Mouse (Mus musculus) MEL (cell line): Measurements from ENCODE around the gene Ggcx. TPM values are rescaled to one million over a fixed set of nuclear protein-coding genes. Genes with fewer than 3 reads are reported as not detected.
A peak's percentile ranks its signal among the peaks of the same experiment; 100 is the strongest.

Source experiments
- DNase-seq: peaks from one replicate; pipeline ENCODE4 v3.0.0; 2011; ENCODE audit warnings: low read depth, low spot score
- H3K27ac ChIP-seq: 2 replicates; pipeline ENCODE4 v1.5.1; 2012; ENCODE audit warnings: low read depth, mild to moderate bottlenecking, control low read depth, low read length, moderate library complexity; ENCODE audit not compliant: control insufficient read depth
- H3K27me3 ChIP-seq, 2 experiments: fragments of 150-350 bp in 1 of 2; sonication (generic) in 1 of 2; 2 replicates each; pipeline ENCODE4 v1.6.1; 2012; ENCODE audit warnings: low read length in 2 of 2, mild to moderate bottlenecking in 2 of 2, improper control_type of control experiment in 1 of 2, moderate library complexity in 1 of 2; ENCODE audit not compliant: insufficient read depth in 2 of 2, control insufficient read depth in 1 of 2
- H3K36me3 ChIP-seq, 2 experiments: 2 replicates each; pipeline ENCODE4 v1.6.1; 2012 to 2014; ENCODE audit warnings: low read length in 2 of 2, improper control_type of control experiment in 1 of 2, inconsistent platforms in 1 of 2, mild to moderate bottlenecking in 1 of 2; ENCODE audit not compliant: insufficient read depth in 2 of 2, control insufficient read depth in 1 of 2
- H3K4me1 ChIP-seq, 2 experiments: fragments of 150-350 bp in 1 of 2; sonication (generic) in 1 of 2; 2 replicates each; pipeline ENCODE4 v1.6.1; 2012; ENCODE audit warnings: low read length in 2 of 2, improper control_type of control experiment in 1 of 2, mild to moderate bottlenecking in 1 of 2; ENCODE audit not compliant: insufficient read depth in 2 of 2, control insufficient read depth in 1 of 2
- H3K4me3 ChIP-seq, 2 experiments: fragments of 150-350 bp in 1 of 2; sonication (generic) in 1 of 2; 2 replicates each; pipeline ENCODE4 v1.5.1; 2012; ENCODE audit warnings: low read depth in 2 of 2, low read length in 2 of 2, mild to moderate bottlenecking in 2 of 2, moderate library complexity in 2 of 2, control low read depth in 1 of 2, improper control_type of control experiment in 1 of 2; ENCODE audit not compliant: control insufficient read depth in 1 of 2, insufficient read depth in 1 of 2
- H3K79me2 ChIP-seq: 2 replicates; pipeline ENCODE4 v1.6.1; 2012; ENCODE audit warnings: mild to moderate bottlenecking, low read length, moderate library complexity; ENCODE audit not compliant: control insufficient read depth, poor library complexity, insufficient read depth
- H3K9ac ChIP-seq: 2 replicates; pipeline ENCODE4 v1.6.1; 2012; ENCODE audit warnings: low read depth, mild to moderate bottlenecking, control low read depth, low read length, moderate library complexity; ENCODE audit not compliant: control insufficient read depth, poor library complexity, severe bottlenecking
- H3K9me3 ChIP-seq: fragments of 150-350 bp; sonication (generic); replicated peaks from 2 replicates; pipeline ENCODE4 v1.6.1; 2012; ENCODE audit warnings: mild to moderate bottlenecking, low read length, improper control_type of control experiment, moderate library complexity; ENCODE audit not compliant: insufficient read depth
- BHLHE40 ChIP-seq: IDR thresholded peaks from 2 replicates; pipeline ENCODE4 v1.6.1; 2012; ENCODE audit warnings: low read depth, mild to moderate bottlenecking, inconsistent platforms, low read length, improper control_type of control experiment, borderline replicate concordance
- CHD1 ChIP-seq: IDR thresholded peaks from 2 replicates; pipeline ENCODE4 v1.6.1; 2012; ENCODE audit warnings: low read depth, mild to moderate bottlenecking, inconsistent platforms, low read length, improper control_type of control experiment
- CHD2 ChIP-seq: IDR thresholded peaks from 2 replicates; pipeline ENCODE4 v1.6.1; 2011; ENCODE audit warnings: low read length, improper control_type of control experiment
- ELF1 ChIP-seq: IDR thresholded peaks from 2 replicates; pipeline ENCODE4 v1.6.1; 2014; ENCODE audit warnings: low read depth, mild to moderate bottlenecking, inconsistent platforms, low read length, improper control_type of control experiment, moderate library complexity
- ETS1 ChIP-seq: IDR thresholded peaks from 2 replicates; pipeline ENCODE4 v1.6.1; 2012; ENCODE audit warnings: low read depth, mild to moderate bottlenecking, inconsistent platforms, low read length, improper control_type of control experiment, moderate library complexity
- GATA1 ChIP-seq: IDR thresholded peaks from 2 replicates; pipeline ENCODE4 v1.6.1; 2011; ENCODE audit warnings: low read depth, low read length, improper control_type of control experiment
- MAX ChIP-seq: IDR thresholded peaks from 2 replicates; pipeline ENCODE4 v1.6.1; 2011; ENCODE audit warnings: low read length, improper control_type of control experiment
- NELFE ChIP-seq: IDR thresholded peaks from 2 replicates; pipeline ENCODE4 v1.6.1; 2011; ENCODE audit warnings: low read depth, low read length, improper control_type of control experiment
- NRF1 ChIP-seq: IDR thresholded peaks from 2 replicates; pipeline ENCODE4 v1.6.1; 2014; ENCODE audit warnings: low read depth, mild to moderate bottlenecking, inconsistent platforms, low read length, improper control_type of control experiment, moderate library complexity; ENCODE audit not compliant: poor library complexity, insufficient read depth, severe bottlenecking
- POLR2A ChIP-seq, 2 experiments: IDR thresholded peaks; 2 replicates each; pipeline ENCODE4 v1.6.1; 2011 to 2012; ENCODE audit warnings: low read length in 2 of 2, mild to moderate bottlenecking in 2 of 2, control low read depth in 1 of 2, improper control_type of control experiment in 1 of 2, low read depth in 1 of 2, moderate library complexity in 1 of 2; ENCODE audit not compliant: control insufficient read depth in 1 of 2, insufficient read depth in 1 of 2, poor library complexity in 1 of 2
- POLR2AphosphoS2 ChIP-seq: IDR thresholded peaks from 2 replicates; pipeline ENCODE4 v1.6.1; 2011; ENCODE audit warnings: low read length, improper control_type of control experiment
- POLR2AphosphoS5 ChIP-seq: IDR thresholded peaks from 2 replicates; pipeline ENCODE4 v1.6.1; 2012; ENCODE audit warnings: low read depth, borderline replicate concordance, mild to moderate bottlenecking, inconsistent platforms, low read length, moderate library complexity, mixed read lengths
- RCOR1 ChIP-seq: IDR thresholded peaks from 2 replicates; pipeline ENCODE4 v1.6.1; 2012; ENCODE audit warnings: low read depth, mild to moderate bottlenecking, inconsistent platforms, low read length, improper control_type of control experiment
- SMC3 ChIP-seq: IDR thresholded peaks from 2 replicates; pipeline ENCODE4 v1.6.1; 2011; ENCODE audit warnings: low read depth, low read length, improper control_type of control experiment
- TAL1 ChIP-seq: IDR thresholded peaks from 2 replicates; pipeline ENCODE4 v1.6.1; 2012; ENCODE audit warnings: mild to moderate bottlenecking, inconsistent platforms, low read length, moderate library complexity, mixed read lengths
- TBP ChIP-seq: IDR thresholded peaks from 2 replicates; pipeline ENCODE4 v1.8.0; 2011; ENCODE audit warnings: low read depth, low read length, improper control_type of control experiment
- UBTF ChIP-seq: IDR thresholded peaks from 2 replicates; pipeline ENCODE4 v1.6.1; 2012; ENCODE audit warnings: low read depth, mild to moderate bottlenecking, inconsistent platforms, low read length, improper control_type of control experiment, moderate library complexity, borderline replicate concordance; ENCODE audit not compliant: insufficient read depth
- USF1 ChIP-seq: IDR thresholded peaks from 2 replicates; pipeline ENCODE4 v1.6.1; 2014; ENCODE audit warnings: low read depth, mild to moderate bottlenecking, inconsistent platforms, low read length, improper control_type of control experiment, moderate library complexity
- polyA plus RNA-seq, 2 experiments: library from polyadenylated mRNA; stranded (reverse) in 1 of 2; unstranded in 1 of 2; fragments of >175 nt in 1 of 2; fragments of >200 nt in 1 of 2; gene quantifications; 2 replicates each; pipeline versions ENCODE4 v1.2.1 to v1.2.4; 2012; ENCODE audit warnings: low replicate concordance in 2 of 2, low read depth in 1 of 2; ENCODE audit not compliant: insufficient read length in 2 of 2, insufficient read depth in 1 of 2, missing spikeins in 1 of 2
- total RNA-seq: library from RNA; depleted of rRNA; stranded (reverse); fragments of 300-350 nt; gene quantifications from 2 replicates; pipeline ENCODE4 v1.2.3, GENCODE M21; 2012

Gene Ggcx
- total and polyA plus RNA-seq, 3 experiments, result 5.2 to 5.4 TPM; not detected in 1

- TF ChIP-seq NRF1 (no peak), CHD1 (no peak), SMC3 (no peak), POLR2AphosphoS5 (peak; percentile 86), ETS1 (no peak), USF1 (no peak), TAL1 (peak; percentile 96), GATA1 (peak; percentile 97), MAX (no peak), POLR2AphosphoS2 (no peak), BHLHE40 (no peak), TBP (peak; percentile 93), RCOR1 (no peak), ELF1 (no peak), POLR2A (IDR thresholded peaks at IDR 0.05; ENCODE audit: control insufficient read depth in 1 of 2, insufficient read depth in 1 of 2, low read depth in 1 of 2, low read length in 2 of 2, poor library complexity in 1 of 2) (peak in 1 of 2 experiments; percentile 75; a peak in 3 of 4 replicates)
- no peaks in the 10 kb centered on the region for H3K27me3 ChIP-seq
- peak overlapping the region; percentile 99 for H3K27ac ChIP-seq
- H3K9me3 ChIP-seq, result no peaks in the 10 kb centered on the region
- peaks cover 64% of the 10 kb centered on the region for H3K79me2 ChIP-seq
- H3K4me1 ChIP-seq, result peaks cover 15 to 60% of the 10 kb centered on the region in 2 experiments
- peaks cover 2 to 62% of the 10 kb centered on the region in 2 experiments; a peak in 3 of 4 replicates for H3K36me3 ChIP-seq
- H3K4me3 ChIP-seq, result peak overlapping the region; percentile 1 to 34
- DNase-seq, result peak; percentile 96
- peak overlapping the region; percentile 69 for H3K9ac ChIP-seq
Measured at GRCm38 (mm10) chr6:72383952-72384351, 30.2 kb upstream of the Ggcx start.

GRCm38 (mm10) chr6:72385258-72385657 is 28.9 kb upstream of the Ggcx start:
- Histone ChIP-seq H3K27me3 (no peaks in the 10 kb centered on the region), H3K9ac (peak overlapping the region; percentile 78), H3K36me3 (peaks cover 2 to 66% of the 10 kb centered on the region in 2 experiments; a peak in 3 of 4 replicates), H3K79me2 (peaks cover 60% of the 10 kb centered on the region), H3K4me3 (peak overlapping the region; percentile 49 to 51), H3K4me1 (peaks cover 15 to 64% of the 10 kb centered on the region in 2 experiments), H3K27ac (peak overlapping the region; percentile 99), H3K9me3 (no peaks in the 10 kb centered on the region)
- TF ChIP-seq POLR2A (IDR thresholded peaks at IDR 0.05; ENCODE audit: control insufficient read depth in 1 of 2, insufficient read depth in 1 of 2, low read depth in 1 of 2, low read length in 2 of 2, poor library complexity in 1 of 2) (peak; percentile 33 to 71; a peak in 2 of 4 replicates), POLR2AphosphoS5 (0 out of 2 replicates have a peak, but pooled peaks have one; percentile 43), TBP (peak; percentile 49; the same call in 1 of the 2 replicates), CHD2 (no peak), UBTF (no peak), NELFE (no peak), GATA1 (peak; percentile 36; the same call in 1 of the 2 replicates)
- DNase-seq, result peak; percentile 80
